Mouse (Mus musculus) spleen, adult 2 months (tissue): Measurements from ENCODE around the gene Arhgap30.

Experiments
- CTCF ChIP-seq: fragments of 200-500 bp; IDR thresholded peaks from 2 replicates; pipeline ENCODE4 v1.5.1; 2011; ENCODE audit warnings: mild to moderate bottlenecking, inconsistent platforms; ENCODE audit not compliant: insufficient read depth, insufficient read length, insufficient replicate concordance; ENCODE audit errors: extremely low read depth
- POLR2A ChIP-seq: fragments of 200-500 bp; IDR thresholded peaks from 2 replicates; pipeline ENCODE4 v1.6.1; 2011; ENCODE audit warnings: low read depth, low read length, inconsistent platforms

GRCm38 (mm10) chr1:171349210-171349609 lies 39.5 kb upstream of the Arhgap30 start:
- no peak for TF ChIP-seq CTCF
- no peak for TF ChIP-seq POLR2A
